Mouse (Mus musculus): ENCODE data around the gene Gpsm3.

Gene Gpsm3

GRCm38 (mm10) chr17:34583397-34583796, 6.2 kb upstream of the Gpsm3 start:
- in situ Hi-C loops (cut with MboI, MseI): no loop called here

DNA sequence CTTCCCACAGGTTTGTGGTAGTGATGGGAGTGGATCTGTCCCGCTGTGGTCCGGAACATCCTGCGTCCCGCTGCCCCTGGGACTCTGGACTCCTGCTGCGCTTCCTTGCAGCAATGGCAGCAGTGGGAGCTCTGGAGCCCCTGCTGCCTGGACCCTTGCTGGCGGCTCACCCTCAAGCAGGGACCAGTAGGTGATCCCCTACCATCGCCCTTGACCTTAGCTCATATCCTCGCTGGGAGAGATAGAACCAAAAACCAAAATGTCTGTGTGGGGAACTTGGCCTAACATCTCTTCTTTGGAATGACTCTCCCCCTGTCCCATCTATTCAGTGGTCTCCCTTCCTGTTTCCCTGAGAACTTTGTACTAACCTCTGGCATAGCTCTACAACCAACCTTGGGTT, 5.8 kb upstream of the Gpsm3 start:
- in situ Hi-C loops (cut with MboI, MseI): no loop called here

- in situ Hi-C loops (cut with MboI, MseI): no loop called here
Observed at GRCm38 (mm10) chr17:34585121-34585520, 4.5 kb upstream of the Gpsm3 start.

DNA sequence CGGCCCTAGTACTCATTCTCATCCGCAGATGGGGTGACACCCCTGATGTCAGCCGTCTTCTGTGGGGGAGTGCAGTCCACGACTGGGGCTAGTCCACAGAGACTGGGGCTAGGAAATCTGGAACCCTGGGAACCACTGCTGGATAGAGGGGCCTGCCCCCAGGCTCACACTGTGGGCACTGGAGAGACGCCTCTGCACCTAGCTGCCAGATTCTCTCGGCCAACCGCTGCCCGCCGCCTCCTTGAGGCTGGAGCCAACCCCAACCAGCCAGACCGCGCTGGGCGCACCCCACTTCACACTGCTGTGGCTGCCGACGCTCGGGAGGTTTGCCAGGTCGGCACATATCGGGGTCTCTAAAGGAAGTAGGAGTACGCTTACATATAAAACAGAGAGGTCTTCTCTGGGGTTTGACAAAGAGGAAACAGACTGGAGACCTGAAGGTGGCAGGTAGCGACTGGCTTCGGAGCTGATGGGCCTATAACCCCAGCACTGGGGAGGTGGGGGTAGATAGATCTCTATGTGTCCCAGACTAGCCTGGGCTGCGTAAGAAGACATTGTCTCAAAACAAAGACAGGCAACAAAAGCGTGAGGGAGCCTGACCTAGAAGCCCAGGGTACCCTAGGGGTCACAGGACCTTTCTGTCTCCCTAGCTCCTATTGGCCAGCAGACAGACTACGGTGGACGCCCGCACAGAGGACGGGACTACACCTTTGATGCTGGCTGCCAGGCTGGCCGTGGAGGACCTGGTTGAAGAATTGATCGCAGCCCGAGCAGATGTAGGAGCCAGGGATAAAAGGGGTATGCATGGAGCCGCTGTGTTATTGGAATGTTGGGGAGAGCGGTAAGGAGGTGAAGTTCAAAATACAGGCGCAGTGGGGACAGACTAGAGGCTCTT, 3.5 kb upstream of the Gpsm3 start:
- in situ Hi-C loops (cut with MboI, MseI): no loop called here

- in situ Hi-C loops (cut with MboI, MseI): no loop called here
Observed at GRCm38 (mm10) chr17:34586796-34587422, 2.7 kb upstream of the Gpsm3 start.

- in situ Hi-C loops (cut with MboI, MseI): no loop called here
Observed at GRCm38 (mm10) chr17:34587423-34587811, 2.2 kb upstream of the Gpsm3 start.

DNA sequence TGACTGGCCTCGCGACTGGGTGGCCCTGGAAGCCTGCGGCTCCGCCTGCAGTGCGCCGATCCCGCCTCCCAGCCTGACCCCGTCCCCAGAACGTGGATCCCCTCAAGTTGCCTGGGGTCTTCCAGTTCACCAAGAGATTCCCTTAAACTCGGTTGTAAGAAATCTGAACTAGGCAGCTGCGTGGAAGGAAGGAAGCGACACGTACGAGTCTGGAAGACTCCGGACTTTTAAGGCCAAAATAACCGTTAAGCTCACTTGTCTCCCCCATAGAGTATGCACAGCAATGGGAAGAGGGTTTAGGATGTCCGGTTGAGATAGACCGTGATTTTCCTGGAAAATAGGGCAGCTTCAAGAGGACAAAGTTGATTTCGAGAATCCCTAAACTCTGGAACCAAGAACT, 1.8 kb upstream of the Gpsm3 start:
- in situ Hi-C loops (cut with MboI, MseI): no loop called here

- in situ Hi-C loops (cut with MboI, MseI): no loop called here
Observed at GRCm38 (mm10) chr17:34588767-34589166, 839 bp upstream of the Gpsm3 start.

DNA sequence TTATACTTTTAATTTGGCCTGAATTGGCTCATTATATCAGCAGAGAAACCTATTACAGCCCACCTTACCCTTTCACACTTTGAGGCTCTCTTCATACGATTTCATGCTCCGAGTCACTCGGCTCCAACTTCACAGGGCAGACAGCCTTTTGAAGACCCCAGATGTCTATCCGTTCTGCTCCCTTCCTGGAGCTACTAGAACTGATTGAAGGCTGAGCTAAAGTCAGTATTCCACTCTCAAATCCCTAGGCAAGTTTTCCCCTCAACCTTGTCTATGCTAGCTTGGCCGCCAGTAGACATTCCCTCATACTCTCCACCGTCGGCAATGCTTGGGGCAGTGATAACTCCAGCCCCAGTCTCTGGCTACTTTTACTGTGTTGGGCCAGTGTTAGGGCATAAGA, 400 bp upstream of the Gpsm3 start:
- in situ Hi-C loops (cut with MboI, MseI): no loop called here

GRCm38 (mm10) chr17:34590154-34590987, 765 bp downstream of the Gpsm3 start:
- in situ Hi-C loops (cut with MboI, MseI): no loop called here

DNA sequence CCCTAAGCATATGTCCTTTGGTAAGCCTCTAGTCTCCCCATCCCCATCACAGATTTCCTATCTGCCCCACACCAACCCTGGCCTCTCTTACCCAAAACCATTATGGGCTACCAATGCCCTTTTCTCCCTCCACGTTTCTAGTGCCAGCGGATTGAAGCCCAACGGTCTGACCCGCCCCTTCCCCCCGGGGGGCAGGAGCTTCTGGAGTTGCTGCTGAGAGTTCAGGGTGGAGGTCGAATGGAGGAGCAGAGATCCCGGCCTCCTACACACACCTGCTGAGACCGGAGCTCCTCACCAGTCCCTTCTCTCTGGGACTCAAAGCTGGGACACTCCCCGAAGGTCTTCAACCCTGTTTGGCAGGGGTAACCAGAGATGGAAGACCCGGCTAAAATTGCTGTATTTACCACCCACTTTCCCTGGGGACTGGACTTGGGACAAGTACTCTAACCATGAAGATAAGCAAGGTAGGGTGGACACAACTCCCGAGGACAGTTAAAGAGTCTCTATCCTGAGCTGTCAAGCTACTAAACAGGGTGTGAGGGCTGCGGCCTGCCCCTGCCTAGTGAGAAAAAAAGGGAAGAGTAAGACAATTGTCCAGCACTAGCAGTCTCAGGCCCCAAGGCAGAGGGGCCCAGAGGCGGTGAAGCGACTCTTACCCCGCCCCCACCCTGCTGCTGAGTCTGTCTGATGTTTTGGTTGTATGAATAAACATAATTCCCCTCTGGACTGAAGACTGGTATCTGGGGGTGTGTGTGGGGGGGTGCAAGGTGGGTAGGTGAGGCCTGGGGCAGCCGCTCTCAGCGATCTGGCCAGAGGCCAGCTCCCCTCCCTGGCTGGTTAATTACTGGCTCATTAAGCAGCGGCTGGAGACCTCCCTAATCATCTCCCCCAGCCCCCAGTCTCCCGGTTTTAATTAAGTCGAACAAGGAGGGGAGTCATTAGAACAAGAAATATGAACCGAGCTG, 1.7 kb downstream of the Gpsm3 start, which contains the start of gene Pbx2:
Pbx2 (plus strand) TSS at position 238 of the 965 bp plus-strand sequence.
- in situ Hi-C loops (cut with MboI, MseI): no loop called here

DNA sequence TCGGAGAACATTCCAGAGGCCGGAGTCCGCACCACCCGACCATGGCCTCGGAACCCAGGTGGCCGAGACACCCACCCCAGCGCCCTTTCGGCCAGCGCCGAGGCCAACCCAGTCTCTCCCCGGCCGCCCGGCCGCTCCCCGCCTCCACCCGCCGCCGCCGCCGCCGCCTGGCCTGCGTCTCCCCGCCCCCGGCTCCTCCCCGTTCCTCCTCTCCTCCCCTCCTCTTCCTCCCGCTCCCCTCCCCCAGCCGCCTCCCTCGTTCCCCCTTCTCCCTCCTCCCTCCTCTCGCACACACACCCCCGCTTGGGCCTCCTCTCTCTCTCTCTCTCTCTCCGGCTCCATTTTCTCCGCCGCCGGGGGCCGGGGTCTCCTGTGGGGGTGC, 2.4 kb downstream of the Gpsm3 start:
- in situ Hi-C loops (cut with MboI, MseI): no loop called here

DNA sequence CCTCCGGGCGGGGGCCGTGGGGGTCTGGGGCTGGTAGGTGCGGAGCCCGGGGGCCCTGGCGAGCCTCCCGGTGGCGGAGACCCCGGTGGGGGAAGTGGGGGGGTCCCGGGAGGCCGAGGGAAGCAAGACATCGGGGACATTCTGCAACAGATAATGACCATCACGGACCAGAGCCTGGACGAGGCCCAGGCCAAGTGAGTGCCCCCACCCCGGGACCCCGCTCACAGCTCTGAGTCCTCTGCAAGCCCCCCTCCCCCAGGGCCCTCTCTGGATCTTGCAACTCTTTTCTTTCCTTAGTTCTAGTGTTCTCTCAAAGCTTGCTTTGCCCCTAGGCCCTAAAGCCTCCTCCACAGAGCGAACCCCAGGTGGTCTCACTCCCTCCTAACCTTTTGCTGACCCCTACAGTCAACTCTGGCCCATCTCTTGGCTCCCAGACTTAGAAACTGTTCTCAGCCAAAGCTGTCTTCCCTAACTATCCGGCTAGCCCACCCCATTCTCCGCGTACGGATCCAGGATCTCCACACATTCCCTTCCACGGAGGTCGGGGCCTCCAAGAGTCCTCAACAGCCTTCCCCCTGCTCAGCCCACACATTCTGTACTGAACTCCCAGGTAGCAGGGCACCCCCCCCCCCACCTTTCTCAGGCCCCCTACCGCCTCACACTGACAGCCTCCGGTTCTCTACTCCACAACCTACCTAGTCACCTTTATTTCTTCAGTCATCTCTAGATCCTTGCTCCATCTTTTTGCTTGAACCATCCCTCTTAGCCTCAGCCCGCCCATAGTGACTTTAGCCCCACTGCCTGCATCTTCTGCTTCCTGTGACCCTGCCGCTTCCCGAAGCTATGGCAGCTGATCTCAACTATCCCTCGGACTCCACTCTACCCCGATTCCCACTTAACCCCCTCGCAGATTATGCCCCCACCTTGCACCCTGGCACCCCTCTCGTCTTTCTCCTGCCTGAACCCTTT, 3.3 kb downstream of the Gpsm3 start:
- in situ Hi-C loops (cut with MboI, MseI): no loop called here

GRCm38 (mm10) chr17:34593752-34594525, 4.3 kb downstream of the Gpsm3 start:
- in situ Hi-C loops (cut with MboI, MseI): no loop called here

GRCm38 (mm10) chr17:34596098-34596497, 6.5 kb downstream of the Gpsm3 start:
- in situ Hi-C loops (cut with MboI, MseI): no loop called here

- in situ Hi-C loops (cut with MboI, MseI): no loop called here
Observed at GRCm38 (mm10) chr17:34597566-34598095, 8.0 kb downstream of the Gpsm3 start, which contains the start of gene Ager. Gene Ager, plus strand, starts transcription at chr17:34597862.

GRCm38 (mm10) chr17:34599891-34600290, 10.3 kb downstream of the Gpsm3 start:
- in situ Hi-C loops (cut with MboI, MseI): no loop called here

DNA sequence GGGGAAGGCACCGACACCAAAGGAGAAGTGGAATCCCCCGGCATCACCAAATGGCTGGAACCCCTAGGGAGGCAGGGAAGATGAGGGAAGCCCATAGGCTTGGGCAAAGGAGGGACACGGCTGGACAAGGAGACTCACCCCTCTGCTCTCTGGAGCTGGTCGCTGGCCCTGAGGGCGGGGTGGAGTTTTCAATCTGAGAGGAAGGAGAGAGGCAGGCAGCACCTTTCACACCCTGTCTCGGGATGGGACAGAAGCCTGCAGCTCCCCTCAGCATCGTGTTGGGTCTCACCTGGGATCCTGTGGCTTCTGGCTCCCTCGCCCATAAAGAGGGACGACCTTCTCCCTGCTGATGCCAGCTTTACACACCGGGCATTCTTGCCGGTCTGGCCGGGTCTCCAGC, 12.2 kb downstream of the Gpsm3 start:
- in situ Hi-C loops (cut with MboI, MseI): no loop called here

All from T-helper 2 cell (primary cell).